Comparison of ENCODE assay signal across 8 mouse cellular contexts in the genomic region with DNA sequence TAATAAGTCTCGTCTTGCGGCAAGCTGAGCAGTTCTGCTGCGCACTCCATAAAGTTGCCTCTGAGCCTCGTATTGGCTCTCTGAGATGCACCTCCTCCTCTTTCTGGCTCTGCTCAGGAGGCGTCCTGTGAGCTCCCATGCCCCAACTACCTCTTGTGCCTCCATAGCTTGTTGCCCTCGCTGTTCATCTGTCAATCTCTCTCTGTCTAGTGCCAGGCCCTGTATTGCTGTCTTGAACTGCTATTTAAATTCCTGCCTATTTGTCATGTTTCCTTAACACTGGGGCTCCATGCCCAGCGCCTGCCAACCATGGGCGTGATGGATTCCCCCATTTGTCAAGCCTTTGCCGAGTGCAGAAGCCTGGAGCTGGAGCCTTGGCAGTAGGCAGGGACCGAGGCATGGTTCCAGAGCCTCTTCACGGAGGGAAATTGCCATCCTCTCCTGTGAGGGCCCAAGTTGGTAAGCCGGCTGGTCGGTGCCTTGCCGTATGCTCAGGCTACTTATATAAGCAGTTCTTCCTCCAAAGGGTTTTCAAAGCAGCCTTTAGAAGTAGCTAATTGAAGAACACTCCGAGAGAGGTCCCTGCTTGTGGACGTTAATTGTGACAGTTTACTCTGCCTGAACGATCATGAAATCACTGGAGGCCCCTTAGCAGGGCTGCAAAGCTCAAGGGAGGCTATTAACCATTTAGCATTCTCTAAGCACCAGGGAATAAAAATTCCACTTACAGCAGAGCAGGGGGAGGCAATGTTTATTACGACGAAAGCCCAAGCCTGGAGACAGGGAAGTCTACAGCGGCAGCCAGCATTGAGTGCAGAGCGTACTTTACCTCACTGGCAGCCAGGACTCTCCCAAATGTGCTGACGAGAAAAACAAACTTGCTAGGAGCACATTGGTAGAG. TPM values are rescaled to one million over a fixed set of nuclear protein-coding genes. Genes with fewer than 3 reads are reported as not detected.
DNase-seq lines count a peak whose midpoint lies in the region; ATAC-seq and TF ChIP-seq lines count a peak whose summit lies in the region.

No protein-coding gene starts in this region.

- no peaks in the 10 kb centered on the region for H3K9me3 ChIP-seq in heart, postnatal 0 days (replicated peaks; ENCODE audit: control insufficient read depth, low read length)
- H3K9me3 ChIP-seq in midbrain, embryonic 13.5 days, result no peaks in the 10 kb centered on the region

- H3K4me1 ChIP-seq in heart, postnatal 0 days (ENCODE audit: control insufficient read depth, insufficient read depth), result peaks cover 31% of the 10 kb centered on the region
- H3K4me1 ChIP-seq in midbrain, embryonic 13.5 days (replicated peaks), result peaks cover 40% of the 10 kb centered on the region

- no peak for TF ChIP-seq EP300 in heart, postnatal 0 days (IDR thresholded peaks at IDR 0.05; ENCODE audit: low read depth)

- no peak overlapping the region for H3K9ac ChIP-seq in heart, postnatal 0 days (replicated peaks; ENCODE audit: low read depth, low read length)
- peak overlapping the region; percentile 44; the same call in 1 of the 2 replicates for H3K9ac ChIP-seq in midbrain, embryonic 13.5 days (replicated peaks)

- H3K27me3 ChIP-seq in heart, postnatal 0 days (ENCODE audit: control insufficient read depth, insufficient read depth, low read length), result peaks cover 18% of the 10 kb centered on the region
- no peaks in the 10 kb centered on the region for H3K27me3 ChIP-seq in midbrain, embryonic 13.5 days

- no peak overlapping the region for H3K4me2 ChIP-seq in heart, postnatal 0 days (ENCODE audit: low read depth, low read length)
- H3K4me2 ChIP-seq in midbrain, embryonic 13.5 days (replicated peaks), result peak overlapping the region; percentile 23; the same call in 1 of the 2 replicates

- TF ChIP-seq CTCF in gastrocnemius, adult 2 months (IDR thresholded peaks at IDR 0.05), result no peak
- no peak for TF ChIP-seq CTCF in heart, postnatal 0 days (IDR thresholded peaks at IDR 0.05; ENCODE audit: low read depth)

- peak overlapping the region; percentile 56 for H3K27ac ChIP-seq in gastrocnemius, adult 2 months
- peak overlapping the region; percentile 43; the same call in 1 of the 2 replicates for H3K27ac ChIP-seq in heart, postnatal 0 days (ENCODE audit: low read depth)
- H3K27ac ChIP-seq in midbrain, embryonic 13.5 days, result peak overlapping the region; percentile 69

- peak; percentile 43 for DNase-seq in gastrocnemius, adult 2 months
- DNase-seq in gastrocnemius, postnatal 10 days, result no peak
- peak; percentile 96 to 97 for DNase-seq in cerebellum, postnatal 10 days
- no peak for DNase-seq in heart, postnatal 0 days (ENCODE audit: low spot score)
- peak; percentile 58 to 85 for DNase-seq in left cerebral cortex, adult 8-10 months (ENCODE audit: low spot score in 2 of 2)
- no peak for DNase-seq in liver
- no peak for DNase-seq in urinary bladder, postnatal 14 days (ENCODE audit: low spot score)

- 70% methylated on average over 22 of the region's 22 CpGs for WGBS in heart, postnatal 0 days
- 39% methylated on average over 22 of the region's 22 CpGs for WGBS in midbrain, embryonic 13.5 days

- ATAC-seq in heart, postnatal 0 days (ENCODE audit: insufficient read depth, low read depth), result no peak
- ATAC-seq in midbrain, embryonic 13.5 days, result peak; percentile 63

- peak overlapping the region; percentile 26 for H3K4me3 ChIP-seq in gastrocnemius, adult 2 months
- H3K4me3 ChIP-seq in heart, postnatal 0 days (ENCODE audit: low read depth, low read length), result no peak overlapping the region
- H3K4me3 ChIP-seq in midbrain, embryonic 13.5 days (replicated peaks), result no peak overlapping the region

- H3K36me3 ChIP-seq in heart, postnatal 0 days (replicated peaks; ENCODE audit: control insufficient read depth, insufficient read depth, low read length), result no peaks in the 10 kb centered on the region
- no peaks in the 10 kb centered on the region for H3K36me3 ChIP-seq in midbrain, embryonic 13.5 days

- intact Hi-C loops in gastrocnemius, adult 2 months (cut with DNase I), result no loop called here

RNA-seq across cellular contexts. Expression of a gene that starts 53.2 kb away (rescaled TPM):
- total RNA-seq in gastrocnemius, adult 2 months (2021), result 10 to 100 TPM in 1 of 2 experiments, 1 to 10 TPM in 1; 8.6 to 10.3 TPM
- 10 to 100 TPM; 20.1 to 32.8 TPM for total RNA-seq in gastrocnemius, postnatal 10 days (2021)
- 66.0 and 114 TPM in 2 replicates for total RNA-seq in heart, postnatal 0 days (2014; rRNA removed; ENCODE audit: low replicate concordance)
- polyA plus RNA-seq in heart, postnatal 0 days (2015; fragmentation: Nextera tagmentation; extraction: Ambion mirVana), result 52.1 and 52.5 TPM in 2 replicates
- total RNA-seq in left cerebral cortex, adult 8-10 months (2022), result 10 to 100 TPM; 30.4 to 34.1 (median 32.8) TPM
- polyA plus RNA-seq in midbrain, embryonic 13.5 days (2015; fragmentation: Nextera tagmentation; extraction: Ambion mirVana), result 65.9 and 70.0 TPM in 2 replicates

Comparison
In these comparisons a context has a peak if more than half of its experiments do, and no peak if none do; other contexts are left out.
1. DNase-seq: peak in gastrocnemius, adult 2 months (single experiment), cerebellum, postnatal 10 days (2 of 2) and left cerebral cortex, adult 8-10 months (2 of 2); none in gastrocnemius, postnatal 10 days (single experiment), heart, postnatal 0 days (single experiment), liver (single experiment) and urinary bladder, postnatal 14 days (single experiment).
2. Peak in every context shown above with its lines, with median percentiles within 50 percentile points of each other: H3K27ac ChIP-seq.